Mouse (Mus musculus) heart, postnatal 10 days (tissue): ENCODE measurements around the gene Calu. TPM values are rescaled to one million over a fixed set of nuclear protein-coding genes. Genes with fewer than 3 reads are reported as not detected.
A peak's percentile ranks its signal among the peaks of the same experiment; 100 is the strongest.
"Not testable (repeated sequence)": the region's sequence is repeated elsewhere in the genome, so short reads cannot be mapped to it uniquely, and the experiment has no call there.

Experiments
- DNase-seq, 2 experiments: peaks; one replicate each; pipeline ENCODE4 v3.0.0; 2021
- intact Hi-C: fragments of 180-260 bp; cut with DNase I; formaldehyde crosslinking; loops from one replicate; pipeline ENCODE4 v1.15.1; 2025
- total RNA-seq, 2 experiments: library from RNA; stranded (reverse); gene quantifications; 2 replicates each; pipeline ENCODE4 v1.2.3; 2021

The Calu gene
- total RNA-seq, 2 experiments from 2014 or later: 327 to 353 TPM

DNA sequence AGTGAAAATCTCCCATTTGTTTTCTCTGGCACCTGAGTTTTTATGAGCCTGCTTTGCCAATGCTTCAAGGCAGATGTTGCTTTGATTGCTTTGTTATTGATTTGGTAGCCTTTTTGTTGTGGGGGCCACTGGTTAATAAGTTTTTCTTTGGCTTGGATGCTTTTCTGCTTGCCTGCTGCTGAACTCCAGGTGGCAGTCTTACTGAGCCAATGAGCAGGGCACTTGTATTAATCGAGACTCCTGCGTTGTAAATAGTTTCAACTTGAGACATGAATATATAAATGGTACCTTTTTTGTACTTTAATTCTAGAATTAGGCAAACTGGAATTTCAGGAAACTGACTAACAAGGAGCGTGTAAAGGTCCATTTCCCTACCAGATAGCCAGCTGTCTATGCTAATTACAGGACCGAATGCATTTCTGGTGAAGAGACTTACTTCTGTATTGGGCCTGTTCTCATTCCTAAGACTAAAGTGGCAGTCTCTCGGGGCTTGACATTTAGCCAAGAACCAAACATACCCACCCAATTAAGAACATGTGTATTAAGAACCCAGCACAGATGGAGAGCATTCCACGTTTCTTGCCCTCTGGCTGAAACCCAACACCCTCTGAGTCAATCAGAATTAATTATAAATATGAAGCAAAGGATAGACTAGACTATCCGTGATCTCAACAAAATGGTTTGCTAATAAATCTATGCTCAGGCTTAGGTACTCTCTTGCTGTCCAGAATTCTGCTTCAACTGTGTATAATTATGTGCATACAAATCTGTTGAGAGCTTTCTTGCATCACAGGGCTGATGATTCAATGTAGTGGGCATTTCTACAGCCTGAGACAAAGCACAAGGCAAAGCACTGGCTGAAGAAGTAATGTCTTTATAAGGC lies 14.6 kb downstream of the Calu start:
- intact Hi-C loops: no loop called here
- DNase-seq: peak; percentile 29 to 31

DNA sequence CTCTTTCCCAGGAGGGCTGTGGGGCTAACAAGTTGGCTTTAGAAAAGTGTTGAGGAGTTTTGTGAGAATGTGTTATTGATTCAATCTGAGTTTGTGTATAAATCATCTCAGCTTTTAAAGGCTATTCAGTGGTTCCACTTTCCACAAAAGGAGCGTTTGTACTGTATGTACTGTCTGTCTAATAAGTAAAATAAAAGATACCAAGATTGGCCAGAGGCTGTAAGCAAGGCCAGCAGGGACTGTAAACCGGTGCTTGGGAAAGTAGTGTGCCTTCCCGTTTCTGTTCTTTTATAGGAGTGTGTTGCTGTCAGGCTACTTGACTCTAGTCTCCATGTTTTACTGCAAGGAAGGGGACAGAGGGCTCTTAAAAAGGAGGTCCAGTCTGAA lies 15.3 kb downstream of the Calu start:
- intact Hi-C loops: no loop called here
- no peak for DNase-seq

GRCm38 (mm10) chr6:29365277-29365676 lies 17.4 kb downstream of the Calu start:
- intact Hi-C loops: no loop called here
- no peak for DNase-seq

GRCm38 (mm10) chr6:29377386-29377785 lies 29.5 kb downstream of the Calu start:
- intact Hi-C loops: no loop called here
- no peak for DNase-seq

DNA sequence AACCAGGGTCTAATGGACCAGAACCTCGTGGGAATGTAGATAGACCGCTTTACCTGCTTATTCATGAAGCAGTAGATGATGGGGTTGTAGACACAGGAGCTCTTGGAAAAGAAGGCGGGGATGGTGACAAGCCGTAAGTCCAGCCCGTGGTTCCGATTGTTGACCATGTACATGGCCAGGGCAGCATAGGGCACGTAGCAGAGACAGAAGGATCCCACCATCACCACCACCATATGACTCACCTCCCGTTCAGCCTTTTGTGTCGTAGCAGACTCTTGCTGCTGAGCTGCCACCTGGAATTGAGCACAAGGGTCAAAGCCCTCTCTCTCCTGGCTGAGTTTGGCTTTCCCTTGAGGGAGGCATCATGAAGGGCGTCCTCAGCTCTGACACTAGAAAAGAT lies 30.8 kb downstream of the Calu start:
- no peak for DNase-seq
- intact Hi-C loops: no loop called here

DNA sequence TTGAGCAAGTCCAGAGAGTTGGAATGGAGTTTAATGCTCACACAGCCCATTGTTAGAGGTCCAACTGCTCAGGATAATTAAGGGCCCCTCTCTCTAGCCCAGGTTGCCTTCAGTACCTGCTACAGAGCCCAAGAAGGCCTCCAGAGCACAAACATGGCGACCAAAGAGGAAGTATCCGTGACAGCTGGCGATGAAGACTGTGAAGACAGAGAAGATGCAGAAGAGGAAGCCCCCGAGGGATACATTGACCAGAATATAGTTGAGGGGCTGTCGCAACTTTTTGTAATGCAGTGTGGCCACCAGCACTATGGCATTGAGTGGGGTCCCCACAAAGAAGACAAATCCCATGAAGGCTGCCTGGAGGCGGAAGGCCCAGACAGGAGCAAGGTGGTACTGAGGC lies 32.1 kb downstream of the Calu start:
- intact Hi-C loops: no loop called here
- no peak for DNase-seq

- no peak for DNase-seq
- intact Hi-C loops: no loop called here
Measured at GRCm38 (mm10) chr6:29382442-29382841, 34.6 kb downstream of the Calu start.

DNA sequence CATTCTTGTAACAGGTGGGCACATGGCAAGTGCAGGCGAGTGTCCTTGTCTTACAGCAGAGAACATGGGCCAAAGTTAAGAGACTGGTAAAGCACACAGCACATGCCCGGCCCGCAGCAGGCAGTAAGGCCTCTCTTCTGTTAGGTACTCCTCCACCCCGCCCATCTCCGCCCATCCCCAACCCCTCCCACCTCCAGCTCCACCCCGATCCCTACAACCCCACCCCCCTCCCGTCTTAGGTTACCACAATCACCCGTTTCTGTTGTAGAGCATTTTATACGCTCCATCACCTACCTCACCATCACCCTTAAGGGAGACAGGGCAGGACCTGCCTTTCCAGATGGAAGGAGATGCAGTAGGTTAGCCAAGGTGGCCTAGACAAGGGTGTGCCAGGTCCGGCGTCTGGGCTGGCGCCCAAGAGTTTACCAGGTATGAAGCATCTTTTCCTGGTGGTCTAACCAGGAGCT lies 40.2 kb downstream of the Calu start, which contains the start of gene Opn1sw:
Gene Opn1sw, minus strand, starts transcription at position 417 of the 467 bp plus-strand sequence.
- peak in 1 of 2 experiments; percentile 23 for DNase-seq
- intact Hi-C loops: loop anchor here (2.0 kb wide), 1 partner anchor 45 kb away; the partner anchor contains the start of gene Flnc

DNA sequence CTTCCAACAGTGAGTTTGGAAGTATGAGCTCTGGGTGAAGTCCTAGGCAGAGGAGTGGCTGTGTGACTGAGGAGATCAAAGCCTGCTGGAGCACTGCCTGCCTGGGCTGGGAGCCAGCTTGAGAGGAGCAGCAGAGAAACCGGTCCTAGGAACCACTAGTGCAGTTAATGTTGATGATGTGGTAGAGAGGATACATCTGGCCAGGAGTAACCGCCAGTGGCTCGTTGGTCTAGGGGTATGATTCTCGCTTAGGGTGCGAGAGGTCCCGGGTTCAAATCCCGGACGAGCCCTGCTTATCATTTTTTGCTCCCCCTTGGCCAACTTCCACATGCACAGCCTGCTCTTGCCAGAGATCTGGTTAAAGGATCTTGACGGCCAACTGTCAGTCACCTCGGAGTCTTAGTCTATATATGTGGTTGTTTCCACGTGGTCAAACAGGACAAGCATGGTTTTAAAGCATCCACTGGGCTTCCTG lies 40.8 kb downstream of the Calu start:
- DNase-seq: peak; percentile 97 to 98
- intact Hi-C loops: loop anchor here (2.0 kb wide), 1 partner anchor 44 kb away; the partner anchor contains the start of gene Flnc

DNA sequence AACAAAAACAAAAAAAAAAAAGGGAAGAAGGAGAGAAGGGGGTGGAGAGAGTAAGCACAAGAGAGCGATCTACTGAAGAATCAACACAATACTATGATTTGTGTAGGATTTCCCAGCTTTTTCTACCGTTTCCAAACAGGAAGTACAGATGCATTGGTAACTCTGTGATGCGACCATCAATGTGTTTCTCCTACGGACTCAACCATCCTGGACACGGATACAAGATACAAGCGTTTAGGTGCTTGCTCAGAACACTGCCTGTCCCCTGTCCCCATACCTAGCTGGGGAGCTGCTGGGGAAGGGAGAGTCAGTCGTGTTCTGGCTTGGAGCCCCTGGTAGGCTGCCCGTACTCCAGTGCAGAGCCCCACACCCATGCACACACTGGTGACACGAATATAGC lies 41.6 kb downstream of the Calu start:
- intact Hi-C loops: loop anchor here (2.0 kb wide), 1 partner anchor 43 kb away; the partner anchor contains the start of gene Flnc
- peak in 1 of 2 experiments; percentile 29 for DNase-seq

DNA sequence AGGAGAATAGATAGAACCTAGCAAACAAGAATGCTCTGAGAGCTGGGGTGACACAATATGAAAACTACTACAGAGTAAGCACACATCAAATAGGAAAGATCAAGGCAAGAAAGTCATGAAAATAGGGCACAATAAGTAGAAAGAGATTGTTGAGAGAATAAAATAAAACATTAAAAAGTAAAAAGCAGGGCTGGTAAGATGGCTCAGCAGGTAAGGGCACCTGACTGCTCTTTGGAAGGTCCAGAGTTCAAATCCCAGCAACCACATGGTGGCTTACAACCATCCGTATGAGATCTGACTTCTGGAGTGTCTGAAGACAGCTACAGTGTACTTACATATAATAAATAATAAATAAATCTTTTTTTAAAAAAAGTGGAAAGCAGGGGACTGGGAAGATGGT lies 42.6 kb downstream of the Calu start:
- not testable (repeated sequence) for DNase-seq
- intact Hi-C loops: loop anchor here (5.0 to 10.0 kb wide), 2 partner anchors 97 to 264 kb away; no protein-coding TSS in a partner anchor

GRCm38 (mm10) chr6:29391241-29391640 lies 43.4 kb downstream of the Calu start:
- not testable (repeated sequence) for DNase-seq
- intact Hi-C loops: loop anchor here (5.0 to 10.0 kb wide), 2 partner anchors 96 to 264 kb away; no protein-coding TSS in a partner anchor

GRCm38 (mm10) chr6:29391802-29392201 lies 43.9 kb downstream of the Calu start:
- DNase-seq: no peak
- intact Hi-C loops: loop anchor here (5.0 to 10.0 kb wide), 2 partner anchors 95 to 263 kb away; no protein-coding TSS in a partner anchor

- no peak for DNase-seq
- intact Hi-C loops: loop anchor here (5.0 to 10.0 kb wide), 2 partner anchors 93 to 261 kb away; no protein-coding TSS in a partner anchor
Measured at GRCm38 (mm10) chr6:29394286-29394685, 46.4 kb downstream of the Calu start.

- intact Hi-C loops: loop anchor here (2.0 to 10.0 kb wide), 2 partner anchors 37 to 259 kb away; partner anchors contain the start of gene Flnc
- DNase-seq: peak; percentile 71 to 73
Measured at GRCm38 (mm10) chr6:29395910-29396713, 48.2 kb downstream of the Calu start, which contains the start of gene Ccdc136. Gene Ccdc136 (plus strand): TSS chr6:29396309.

- no peak for DNase-seq
- intact Hi-C loops: loop anchor here (2.0 to 10.0 kb wide), 2 partner anchors 36 to 258 kb away; partner anchors contain the start of gene Flnc
Measured at GRCm38 (mm10) chr6:29396714-29397540, 49.1 kb downstream of the Calu start.

DNA sequence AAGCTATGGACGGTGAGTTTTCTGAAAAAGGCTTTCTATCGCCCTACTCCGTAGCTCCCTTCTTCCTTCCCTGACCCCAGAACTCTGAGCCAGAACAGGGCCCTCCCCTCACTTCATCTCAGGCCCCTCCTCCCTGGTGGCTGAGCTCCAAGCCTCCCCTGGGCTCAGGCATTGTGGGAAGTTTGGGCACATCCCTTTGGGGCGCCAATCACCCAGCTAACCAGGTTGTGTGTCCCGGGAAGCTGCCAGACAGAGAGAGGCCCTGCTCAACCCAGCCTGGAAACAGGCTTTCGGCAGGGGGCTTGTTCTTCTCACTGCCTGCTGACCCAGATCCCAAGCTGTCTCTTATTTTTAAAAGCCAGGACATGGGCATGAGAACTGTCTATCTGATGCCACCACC lies 49.7 kb downstream of the Calu start:
- no peak for DNase-seq
- intact Hi-C loops: loop anchor here (2.0 to 10.0 kb wide), 2 partner anchors 35 to 257 kb away; partner anchors contain the start of gene Flnc

DNA sequence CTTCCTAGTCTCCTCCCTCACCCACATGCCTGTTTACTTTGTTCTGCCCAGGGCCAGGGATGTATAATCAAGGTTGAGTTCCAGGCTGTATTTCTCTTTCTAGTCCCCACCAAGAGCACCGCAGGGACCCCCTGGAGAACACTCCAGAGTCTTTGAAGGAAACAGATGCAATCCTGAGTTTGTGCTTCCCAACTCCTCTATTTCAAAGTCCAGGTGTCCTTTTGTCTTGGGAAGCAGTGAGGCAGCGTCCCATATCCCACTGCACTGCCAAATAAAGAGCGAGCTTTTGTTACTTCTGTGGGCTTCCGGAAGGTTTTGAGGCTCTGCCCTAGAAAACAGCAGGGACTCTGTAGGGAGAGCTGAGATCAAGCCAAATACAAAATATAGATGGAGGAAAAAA lies 52.0 kb downstream of the Calu start:
- intact Hi-C loops: loop anchor here (10.0 kb wide), 1 partner anchor 255 kb away; no protein-coding TSS in a partner anchor

DNA sequence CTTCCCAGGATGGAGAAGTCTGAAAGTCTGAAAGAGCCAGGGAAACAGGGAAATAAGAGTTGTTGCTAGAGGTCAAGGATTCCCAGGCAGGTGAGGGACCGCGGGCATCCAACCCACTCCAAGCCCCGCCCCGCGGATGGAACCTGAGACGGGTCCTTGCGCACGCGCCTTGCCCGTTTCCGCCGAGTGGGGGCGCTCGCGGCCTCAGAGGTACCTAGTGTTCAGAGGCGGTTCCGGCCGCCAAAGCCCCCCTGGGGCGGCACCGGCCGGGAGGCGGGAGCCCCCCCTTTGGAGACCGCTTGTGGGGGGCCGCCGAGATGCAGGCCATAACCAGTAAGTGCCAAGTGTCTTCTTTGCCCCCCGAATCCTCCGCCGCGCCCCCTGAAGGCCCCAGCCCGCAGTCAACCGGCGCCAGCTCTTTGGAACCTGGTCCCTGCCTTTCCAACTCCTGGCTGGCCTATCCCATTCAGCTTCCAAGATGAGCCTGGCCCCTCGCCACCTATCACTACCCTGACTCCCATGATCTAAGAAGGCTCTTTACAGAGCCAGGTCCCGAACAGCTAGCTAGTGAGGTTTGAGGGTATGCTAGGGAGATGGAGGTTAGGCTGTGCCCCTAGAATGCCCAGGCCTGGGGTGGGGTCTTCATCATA lies 54.9 kb downstream of the Calu start:
- intact Hi-C loops: no loop called here
- DNase-seq: peak in 1 of 2 experiments; percentile 27

More for the DNA sequence above, 52.0 kb downstream of the Calu start:
- no peak for DNase-seq
